Mouse (Mus musculus): Measurements from ENCODE around the gene Pih1d1.
A peak's percentile ranks its signal among the peaks of the same experiment; 100 is the strongest.

The Pih1d1 gene

DNA sequence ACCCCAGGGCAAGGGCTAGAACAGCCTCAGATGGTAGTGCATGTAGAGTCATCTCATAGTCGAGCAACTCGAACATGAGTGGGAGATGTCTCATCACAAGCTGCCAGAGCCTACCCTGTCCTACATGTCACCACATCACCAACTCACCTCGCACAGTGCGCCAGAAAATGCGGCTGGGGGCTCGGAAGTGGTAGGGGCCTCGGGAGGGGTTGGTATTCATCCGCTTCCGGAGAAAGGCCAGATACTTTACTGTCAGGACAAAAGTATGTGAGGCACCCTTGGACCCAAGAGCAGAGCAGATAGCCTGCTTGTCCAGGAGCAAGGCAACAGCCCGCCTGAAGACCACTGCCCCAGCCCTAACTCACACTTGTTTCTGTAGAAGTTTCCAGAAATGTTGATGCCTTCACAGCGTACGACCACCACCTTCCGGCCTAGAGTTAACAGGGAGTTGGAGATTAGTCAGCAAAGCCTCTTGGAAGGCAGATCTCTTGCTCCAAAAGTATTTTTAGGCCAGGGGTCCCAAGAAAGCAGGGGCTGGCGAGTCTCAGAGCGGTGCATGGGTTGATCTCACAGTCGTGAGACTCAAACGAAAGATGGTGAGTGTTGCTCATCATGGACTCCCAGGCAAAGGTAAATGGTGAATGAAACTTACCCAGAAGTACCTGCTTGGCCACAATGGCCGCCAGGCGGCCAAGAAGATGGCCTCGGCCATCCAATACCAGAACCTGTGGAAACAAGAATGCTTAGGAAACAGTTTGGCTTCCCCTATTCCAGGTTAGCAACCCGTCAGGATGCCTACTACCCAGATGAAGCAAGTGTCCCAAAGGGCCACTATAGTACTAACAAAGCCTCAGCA lies 27.0 kb upstream of the Pih1d1 start:
- peak; percentile 46 for DNase-seq

- no peak for DNase-seq
Observed at GRCm38 (mm10) chr7:45127700-45128224, 26.3 kb upstream of the Pih1d1 start.

GRCm38 (mm10) chr7:45128624-45129246 lies 25.4 kb upstream of the Pih1d1 start, which contains the start of gene Rpl13a:
Rpl13a (minus strand) TSS chr7:45128761.
- DNase-seq = peak; percentile 98

DNA sequence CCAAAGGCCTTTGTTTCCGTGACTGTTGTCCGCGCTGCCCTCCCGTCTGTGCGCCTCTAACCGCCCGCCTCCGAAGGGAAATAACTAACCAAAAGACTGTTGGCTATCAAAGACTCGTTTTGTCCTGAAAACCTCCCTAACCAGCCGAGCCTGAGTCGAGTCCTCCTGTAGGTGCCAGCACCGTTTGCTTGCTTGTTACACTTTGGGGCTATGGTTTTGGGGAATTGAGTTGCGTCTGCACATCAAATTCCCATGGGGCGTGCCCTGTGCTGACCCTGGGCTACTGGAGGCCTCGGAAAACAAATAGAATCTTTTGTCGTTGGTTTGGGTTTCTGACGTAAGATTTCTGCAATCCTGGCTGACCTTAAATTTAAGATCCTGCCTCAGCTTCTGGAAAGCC lies 24.8 kb upstream of the Pih1d1 start:
- no peak for DNase-seq

GRCm38 (mm10) chr7:45129776-45130512 lies 24.2 kb upstream of the Pih1d1 start:
- DNase-seq = no peak

GRCm38 (mm10) chr7:45131850-45132249 lies 22.3 kb upstream of the Pih1d1 start:
- DNase-seq = no peak

DNA sequence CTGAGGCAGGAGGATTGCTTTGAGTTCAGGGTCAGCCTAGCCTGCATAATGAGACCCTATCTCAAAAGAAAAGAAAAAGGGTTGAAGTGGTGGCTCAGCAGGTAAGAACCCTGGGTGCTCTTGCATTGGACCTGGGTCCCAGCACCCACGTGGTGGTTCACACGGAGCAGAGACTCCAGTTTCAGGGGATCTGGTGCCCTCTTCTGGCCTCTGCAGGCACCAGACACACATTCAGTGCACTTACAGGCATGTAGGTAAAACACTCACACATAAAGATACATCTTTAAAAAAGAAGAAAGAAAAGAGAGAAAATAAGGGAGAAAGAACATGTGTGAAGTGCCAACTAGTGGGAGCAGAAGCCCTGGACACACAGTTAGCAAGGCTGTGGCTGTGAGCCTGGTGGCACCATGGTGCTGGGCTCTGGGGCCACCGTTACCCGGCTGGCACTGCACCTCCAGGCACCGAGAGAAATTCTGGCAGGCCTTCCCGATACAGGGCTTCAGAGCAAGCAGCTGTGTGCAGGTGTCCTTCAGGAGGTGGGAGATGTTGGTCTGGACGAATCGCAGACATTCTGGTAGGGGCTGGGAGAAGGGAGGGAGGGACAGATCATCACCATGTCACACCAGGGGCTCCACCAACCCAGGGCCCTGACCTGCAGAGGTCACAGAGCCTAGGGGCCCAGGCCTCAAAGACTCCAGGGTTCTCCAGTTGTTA lies 20.5 kb upstream of the Pih1d1 start:
- DNase-seq = no peak

- peak; percentile 65 for DNase-seq
Observed at GRCm38 (mm10) chr7:45134544-45135026, 19.5 kb upstream of the Pih1d1 start.

GRCm38 (mm10) chr7:45135370-45135769 lies 18.7 kb upstream of the Pih1d1 start:
- DNase-seq = no peak

DNA sequence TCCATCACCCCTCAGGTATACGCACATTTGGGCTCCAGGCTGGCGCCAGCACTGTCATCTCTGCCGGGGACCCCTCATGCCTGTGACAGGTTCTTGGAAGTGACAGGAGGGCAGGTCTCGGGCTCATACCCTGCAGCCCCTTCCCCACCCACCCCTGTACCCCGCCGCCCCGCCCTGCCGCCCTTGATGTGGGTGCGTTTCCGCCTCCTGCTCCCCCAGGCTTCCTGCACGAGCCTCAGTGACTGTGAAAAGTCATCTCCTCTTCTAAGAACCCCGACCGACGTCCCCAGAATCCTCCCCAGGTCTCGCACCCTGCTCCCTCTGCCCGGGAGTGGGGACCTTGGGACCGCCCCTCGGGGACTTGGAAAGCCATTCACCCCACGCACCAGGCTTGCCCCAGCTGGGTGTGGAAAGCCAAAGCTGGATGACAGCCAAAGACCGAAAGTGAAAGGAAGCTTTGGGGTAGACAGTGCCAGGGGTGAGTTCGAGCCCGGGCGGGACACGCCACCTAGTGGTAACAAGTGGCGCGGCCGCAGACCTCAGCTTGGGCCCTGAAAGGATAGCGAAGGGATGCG lies 18.0 kb upstream of the Pih1d1 start, which contains the start of the genes Gm45713 and Flt3l:
Gm45713 (minus strand) TSS at position 239 of the 575 bp plus-strand sequence.
Flt3l (minus strand) TSS at position 440 of the 575 bp plus-strand sequence.
- peak; percentile 91 for DNase-seq

DNA sequence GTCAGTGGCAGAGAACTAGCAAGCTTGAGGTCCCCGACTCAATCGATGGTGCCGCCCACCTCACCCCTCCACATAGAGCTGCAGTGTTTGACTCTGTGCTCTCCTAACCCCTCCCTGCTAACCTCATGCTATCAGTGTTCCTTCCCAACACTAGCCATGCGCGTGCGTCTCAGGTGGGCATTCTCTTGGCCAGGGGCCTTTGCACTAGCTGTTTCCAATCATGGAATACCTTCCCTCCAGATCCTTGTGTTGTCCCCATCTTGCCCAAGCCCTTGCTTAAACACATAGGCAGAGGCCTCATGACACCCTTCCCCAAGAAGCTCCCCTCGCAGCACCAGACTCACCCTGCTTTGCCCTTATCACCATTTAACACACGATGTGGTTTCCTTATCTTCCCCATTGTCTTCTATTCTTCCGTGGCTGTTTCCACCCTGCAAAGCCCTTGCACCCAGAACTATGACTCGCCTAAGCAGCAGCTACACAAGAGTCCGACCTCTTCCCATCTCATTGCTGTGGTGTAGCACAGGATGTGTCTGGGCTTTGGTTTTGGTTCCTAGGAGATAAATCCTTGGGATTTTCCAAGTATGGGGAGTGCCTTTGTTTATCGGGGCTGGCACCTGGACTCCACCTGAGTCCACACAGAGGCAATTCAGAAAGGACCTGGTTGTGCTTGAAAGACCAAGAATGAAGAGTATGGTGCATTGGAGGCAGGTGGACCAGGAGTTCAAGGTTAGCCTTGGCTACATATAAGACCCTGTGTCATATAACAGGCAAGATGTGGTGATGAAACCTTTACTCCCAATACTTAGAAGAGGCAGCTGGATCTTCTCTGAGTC lies 16.7 kb upstream of the Pih1d1 start:
- DNase-seq = peak; percentile 57

GRCm38 (mm10) chr7:45138403-45138802 lies 15.7 kb upstream of the Pih1d1 start:
- no peak for DNase-seq

- no peak for DNase-seq
Observed at GRCm38 (mm10) chr7:45139904-45140723, 14.0 kb upstream of the Pih1d1 start.

DNA sequence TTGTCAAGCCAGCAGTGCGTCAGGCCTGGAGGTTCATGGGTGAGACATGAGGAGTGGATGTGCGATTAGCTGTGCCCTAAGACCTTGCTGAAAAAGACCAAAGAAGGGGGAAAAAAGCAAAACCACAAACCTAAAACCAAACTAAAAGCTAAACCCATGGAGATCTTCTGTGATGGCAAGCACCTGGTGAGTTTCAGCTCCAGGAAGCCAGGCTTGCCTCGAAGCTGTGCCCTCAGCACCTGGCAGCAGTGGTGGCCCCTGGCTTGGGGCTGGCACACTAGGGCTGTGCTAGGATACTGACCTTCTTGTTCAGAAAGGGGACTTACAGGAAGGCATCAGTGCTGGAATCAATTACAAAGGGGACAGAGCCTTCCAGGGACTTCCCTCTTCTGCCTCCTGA lies 12.8 kb upstream of the Pih1d1 start:
- peak; percentile 70 for DNase-seq

DNA sequence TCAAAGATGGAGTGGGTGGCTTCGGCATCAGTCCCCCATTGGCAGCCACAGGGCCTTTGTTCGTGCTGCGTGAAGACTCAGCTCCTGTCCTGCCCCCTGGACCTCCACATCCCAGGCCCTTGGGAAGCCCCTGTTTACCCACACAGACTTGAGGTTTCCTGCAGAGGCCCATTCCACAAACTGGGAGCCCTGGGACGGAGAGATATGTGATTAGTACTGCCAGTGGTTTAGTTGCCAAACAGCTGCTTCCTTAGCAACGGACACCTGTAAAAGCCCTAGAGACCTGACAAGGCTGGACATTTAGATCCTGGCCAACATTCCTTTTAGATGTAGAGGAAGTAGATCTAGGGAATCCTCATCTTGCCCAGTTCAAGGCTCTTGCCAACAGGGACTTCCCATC lies 12.2 kb upstream of the Pih1d1 start:
- DNase-seq = no peak

- DNase-seq = no peak
Observed at GRCm38 (mm10) chr7:45144368-45145174, 9.5 kb upstream of the Pih1d1 start.

DNA sequence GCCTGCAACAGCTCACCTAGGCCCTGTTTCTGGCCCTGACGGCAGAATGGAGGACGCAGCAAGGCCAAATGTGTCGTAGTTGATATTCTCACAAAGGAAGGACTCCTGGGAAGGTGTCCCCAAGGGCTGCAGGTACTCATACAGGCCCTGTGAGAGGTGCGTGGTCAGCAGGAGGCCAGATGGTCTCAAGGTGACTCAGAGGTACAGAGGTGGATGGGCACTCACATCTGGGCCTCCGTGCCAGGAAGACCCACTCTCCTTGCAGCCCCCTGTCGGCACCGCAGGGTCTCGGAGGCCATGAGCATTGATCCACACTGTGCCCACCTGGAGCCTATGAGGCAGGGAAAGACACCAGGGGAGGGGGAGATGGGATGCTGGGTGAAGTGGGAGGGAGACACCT lies 8.6 kb upstream of the Pih1d1 start:
- DNase-seq = no peak

DNA sequence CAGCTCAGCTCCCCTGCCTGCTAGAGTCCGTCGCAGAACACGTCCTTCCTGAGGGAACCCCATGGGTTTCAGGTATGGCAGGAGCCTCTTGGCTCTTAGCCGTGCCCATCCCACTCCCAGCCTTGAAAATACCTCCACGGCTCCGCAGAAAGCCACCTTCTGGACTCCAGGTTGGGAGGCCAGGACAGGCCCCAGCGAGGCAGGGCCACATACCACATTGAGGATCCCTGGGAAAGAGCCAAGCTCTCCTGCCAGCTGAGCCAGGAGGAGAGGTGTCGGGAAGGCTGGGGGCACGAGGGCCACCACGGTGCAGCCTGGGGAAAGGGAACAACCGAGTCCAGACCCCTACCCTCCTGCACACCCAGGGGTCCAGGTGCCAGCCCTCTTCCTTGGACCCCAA lies 6.8 kb upstream of the Pih1d1 start:
- DNase-seq = no peak

DNA sequence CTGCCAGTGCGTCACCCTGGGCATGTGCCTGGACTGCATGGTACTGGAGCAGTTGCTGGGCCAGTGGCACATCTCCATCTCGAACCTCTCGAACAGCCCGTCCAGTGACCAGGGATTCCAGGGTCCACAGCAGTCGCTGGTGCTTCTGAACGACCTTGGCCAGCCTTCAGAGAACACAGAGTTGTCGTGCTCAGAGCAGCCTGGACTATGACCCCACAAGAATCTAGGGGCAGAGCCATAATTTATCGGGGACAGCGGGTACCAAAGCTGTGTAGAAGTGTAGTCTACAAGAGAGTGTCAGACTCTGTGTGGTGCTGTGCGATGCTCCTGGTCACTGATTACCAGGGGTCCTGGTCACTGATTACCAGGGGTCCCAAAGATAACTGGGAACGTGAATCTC lies 6.2 kb upstream of the Pih1d1 start:
- DNase-seq = no peak

Data from thymus, postnatal 14 days (tissue).